15 mouse cellular contexts compared by ENCODE assay signal in the genomic region with DNA sequence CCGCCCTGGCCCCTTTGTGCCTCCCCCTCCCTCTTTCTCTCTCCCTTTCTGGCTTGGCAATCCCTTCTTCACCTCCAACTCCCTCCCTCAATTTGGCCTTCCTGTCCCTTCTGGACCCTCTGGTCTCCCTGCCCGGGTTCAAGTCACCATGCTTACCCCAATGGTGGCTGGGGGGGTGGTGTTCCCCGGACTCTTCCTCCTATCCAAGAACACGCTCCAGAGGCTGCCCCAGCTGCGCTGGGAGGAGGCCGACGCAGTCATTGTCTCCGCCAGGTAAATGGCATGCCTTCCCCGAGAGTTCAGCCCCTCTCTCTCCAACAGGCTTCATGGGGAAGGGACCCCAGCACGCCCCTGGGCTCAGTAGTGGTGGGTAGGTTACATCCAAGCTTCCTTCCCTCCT. TPM values are rescaled to one million over a fixed set of nuclear protein-coding genes. Genes with fewer than 3 reads are reported as not detected.
DNase-seq lines count a peak whose midpoint lies in the region; ATAC-seq and TF ChIP-seq lines count a peak whose summit lies in the region.
"Had no signal": no experiment of that assay in that cellular context is flagged by ENCODE, and none has a peak within 500 bp of the region (broad histone marks: within the 10 kb centered on the region; RNA-seq: fewer than 3 reads in every experiment).

No protein-coding gene starts in this region.

- no peaks in the 10 kb centered on the region for H3K27me3 ChIP-seq in cerebellum, adult 2 months (ENCODE audit: control insufficient read depth, insufficient read depth, low read length)
- H3K27me3 ChIP-seq in hindbrain, embryonic 11.5 days (ENCODE audit: control insufficient read depth, insufficient read depth, low read length): no peaks in the 10 kb centered on the region; the same call in 1 of the 2 replicates
- H3K27me3 ChIP-seq in midbrain, embryonic 16.5 days (ENCODE audit: control insufficient read depth, insufficient read depth, low read depth, low read length): no peaks in the 10 kb centered on the region

- DNase-seq in cerebellum, adult 2 months: peak in 1 of 2 experiments; percentile 62
- no peak for DNase-seq in cerebellum, postnatal 4 days (ENCODE audit: low spot score in 2 of 2)
- peak; percentile 35 for DNase-seq in hindbrain, embryonic 11.5 days (ENCODE audit: low spot score)
- DNase-seq in kidney, adult 9 months: no peak
- DNase-seq in Muller cell, postnatal 12 days (ENCODE audit: inconsistent ontology term): no peak
- DNase-seq in layer of hippocampus, postnatal 25 days (ENCODE audit: extremely low spot score in 1 of 2, low spot score in 1 of 2): no peak
- DNase-seq: lung, embryonic 14.5 days had no signal

- H3K9ac ChIP-seq in hindbrain, embryonic 11.5 days (ENCODE audit: low read depth, low read length): peak overlapping the region; percentile 76
- peak overlapping the region; percentile 96 for H3K9ac ChIP-seq in midbrain, embryonic 16.5 days (ENCODE audit: low read depth, low read length)
- H3K9ac ChIP-seq: embryonic facial prominence, embryonic 15.5 days had no signal

- 3% methylated on average over 10 of the region's 10 CpGs for WGBS in cerebellum, adult 2 months
- 9% methylated on average over 10 of the region's 10 CpGs for WGBS in hindbrain, embryonic 11.5 days
- 5% methylated on average over 10 of the region's 10 CpGs for WGBS in midbrain, embryonic 16.5 days

- no peaks in the 10 kb centered on the region for H3K36me3 ChIP-seq in hindbrain, embryonic 11.5 days (ENCODE audit: control insufficient read depth, insufficient read depth, low read length)
- H3K36me3 ChIP-seq in midbrain, embryonic 16.5 days (ENCODE audit: control insufficient read depth, insufficient read depth, low read length): no peaks in the 10 kb centered on the region; the same call in 1 of the 2 replicates
- H3K36me3 ChIP-seq: embryonic facial prominence, embryonic 15.5 days; limb, embryonic 13.5 days had no signal

- peak overlapping the region; percentile 66 for H3K4me3 ChIP-seq in cerebellum, adult 2 months (replicated peaks; ENCODE audit: insufficient read depth, low read depth, low read length)
- peak overlapping the region; percentile 91 for H3K4me3 ChIP-seq in cortical plate, adult 2 months (ENCODE audit: insufficient read depth, low read length)
- H3K4me3 ChIP-seq in hindbrain, embryonic 11.5 days (ENCODE audit: low read depth, low read length): peak overlapping the region; percentile 56
- peak overlapping the region; percentile 78 for H3K4me3 ChIP-seq in midbrain, embryonic 16.5 days (ENCODE audit: low read depth, low read length)

- H3K4me2 ChIP-seq in hindbrain, embryonic 11.5 days (replicated peaks; ENCODE audit: low read depth, low read length): peak overlapping the region; percentile 83
- H3K4me2 ChIP-seq in midbrain, embryonic 16.5 days (ENCODE audit: low read length): peak overlapping the region; percentile 82

- no peak for TF ChIP-seq POLR2A in cerebellum, adult 2 months (IDR thresholded peaks at IDR 0.05; ENCODE audit: borderline replicate concordance, insufficient read depth, low read length)
- TF ChIP-seq POLR2A in cortical plate, adult 2 months (IDR thresholded peaks at IDR 0.05; ENCODE audit: extremely low read depth, insufficient read depth, low read length): no peak

- no peaks in the 10 kb centered on the region for H3K9me3 ChIP-seq in hindbrain, embryonic 11.5 days (ENCODE audit: control insufficient read depth, low read length)
- H3K9me3 ChIP-seq in midbrain, embryonic 16.5 days (replicated peaks; ENCODE audit: control insufficient read depth, low read length, poor library complexity, severe bottlenecking): no peaks in the 10 kb centered on the region
- H3K9me3 ChIP-seq: embryonic facial prominence, embryonic 15.5 days; limb, embryonic 13.5 days had no signal

- ATAC-seq in hindbrain, embryonic 11.5 days (ENCODE audit: low FRiP score): peak; percentile 15; the same call in 1 of the 2 replicates
- peak; percentile 23; the same call in 1 of the 2 replicates for ATAC-seq in midbrain, embryonic 16.5 days

- peak overlapping the region; percentile 20 for H3K27ac ChIP-seq in cerebellum, adult 2 months (ENCODE audit: insufficient read depth, low read length)
- no peak overlapping the region for H3K27ac ChIP-seq in cortical plate, adult 2 months (ENCODE audit: insufficient read depth, low read length)
- peak overlapping the region; percentile 79; the same call in 1 of the 2 replicates for H3K27ac ChIP-seq in hindbrain, embryonic 11.5 days (ENCODE audit: low read depth, low read length)
- peak overlapping the region; percentile 94 for H3K27ac ChIP-seq in midbrain, embryonic 16.5 days (ENCODE audit: low read length)
- H3K27ac ChIP-seq: embryonic facial prominence, embryonic 15.5 days; limb, embryonic 13.5 days had no signal

- peaks cover 35% of the 10 kb centered on the region for H3K4me1 ChIP-seq in cerebellum, adult 2 months (ENCODE audit: control insufficient read depth, insufficient read depth, low read length)
- H3K4me1 ChIP-seq in cortical plate, adult 2 months (ENCODE audit: control insufficient read depth, insufficient read depth, low read length): peaks cover 2% of the 10 kb centered on the region; the same call in 1 of the 2 replicates
- H3K4me1 ChIP-seq in hindbrain, embryonic 11.5 days (replicated peaks; ENCODE audit: control insufficient read depth, insufficient read depth, low read length): no peaks in the 10 kb centered on the region; the same call in 1 of the 2 replicates
- H3K4me1 ChIP-seq in midbrain, embryonic 16.5 days (ENCODE audit: control insufficient read depth, insufficient read depth, low read length): peaks cover 32% of the 10 kb centered on the region

- TF ChIP-seq CTCF in cerebellum, adult 2 months (IDR thresholded peaks at IDR 0.05; ENCODE audit: borderline replicate concordance, insufficient read depth, low read depth, low read length): no peak
- TF ChIP-seq CTCF in cortical plate, adult 2 months (IDR thresholded peaks at IDR 0.05; ENCODE audit: extremely low read depth, insufficient read depth, low read length): no peak

RNA-seq across cellular contexts. Expression of gene 4930451I11Rik, which starts 7.5 kb away (rescaled TPM):
- polyA plus RNA-seq in cerebellum, adult 2 months (2012; rRNA removed): not detected in 2 replicates
- polyA plus RNA-seq in cortical plate, adult 2 months (2012; rRNA removed): 0.67 TPM in 1 of 2 replicates, not detected in the other
- not detected in 2 replicates for polyA plus RNA-seq in hindbrain, embryonic 11.5 days (2014; fragmentation: Nextera tagmentation; extraction: Ambion mirVana)
- polyA plus RNA-seq in midbrain, embryonic 16.5 days (2015; fragmentation: Nextera tagmentation; extraction: Ambion mirVana): not detected in 2 replicates
- total RNA-seq in layer of hippocampus, postnatal 25 days (2021): not detected
- total RNA-seq: gastrocnemius, adult 18-20 months; MEL had no signal
- polyA plus RNA-seq: embryonic facial prominence, embryonic 15.5 days; heart, embryonic 14.5 days; intestine, embryonic 14.5 days; limb, embryonic 13.5 days; lung, embryonic 14.5 days had no signal

RNA-seq across cellular contexts. Expression of gene Doc2a, which starts 23.3 kb away (rescaled TPM):
- 9.7 and 12.1 TPM in 2 replicates for polyA plus RNA-seq in cerebellum, adult 2 months (2012; rRNA removed)
- polyA plus RNA-seq in cortical plate, adult 2 months (2012; rRNA removed): 45.9 and 52.6 TPM in 2 replicates
- 3.4 and 3.7 TPM in 2 replicates for polyA plus RNA-seq in hindbrain, embryonic 11.5 days (2014; fragmentation: Nextera tagmentation; extraction: Ambion mirVana)
- 24.2 and 35.8 TPM in 2 replicates for polyA plus RNA-seq in midbrain, embryonic 16.5 days (2015; fragmentation: Nextera tagmentation; extraction: Ambion mirVana)
- total RNA-seq in layer of hippocampus, postnatal 25 days (2021): 10 to 100 TPM; 15.6 to 16.2 TPM
- total RNA-seq: gastrocnemius, adult 18-20 months had no signal

RNA-seq across cellular contexts. Expression of gene Fam57b, which starts 26.5 kb away (rescaled TPM):
- 193 and 196 TPM in 2 replicates for polyA plus RNA-seq in cerebellum, adult 2 months (2012; rRNA removed)
- 108 and 124 TPM in 2 replicates for polyA plus RNA-seq in cortical plate, adult 2 months (2012; rRNA removed)
- 14.6 and 16.3 TPM in 2 replicates for polyA plus RNA-seq in hindbrain, embryonic 11.5 days (2014; fragmentation: Nextera tagmentation; extraction: Ambion mirVana)
- 55.0 and 61.1 TPM in 2 replicates for polyA plus RNA-seq in midbrain, embryonic 16.5 days (2015; fragmentation: Nextera tagmentation; extraction: Ambion mirVana)
- total RNA-seq in layer of hippocampus, postnatal 25 days (2021): 10 to 100 TPM; 80.3 to 95.6 TPM

RNA-seq across cellular contexts. Expression of gene Ppp4c, which starts 31.6 kb away (rescaled TPM):
- 110 and 119 TPM in 2 replicates for polyA plus RNA-seq in cerebellum, adult 2 months (2012; rRNA removed)
- polyA plus RNA-seq in cortical plate, adult 2 months (2012; rRNA removed): 75.4 and 77.7 TPM in 2 replicates
- 313 and 330 TPM in 2 replicates for polyA plus RNA-seq in hindbrain, embryonic 11.5 days (2014; fragmentation: Nextera tagmentation; extraction: Ambion mirVana)
- 155 and 182 TPM in 2 replicates for polyA plus RNA-seq in midbrain, embryonic 16.5 days (2015; fragmentation: Nextera tagmentation; extraction: Ambion mirVana)
- 10 to 100 TPM; 53.3 to 55.0 TPM for total RNA-seq in layer of hippocampus, postnatal 25 days (2021)

RNA-seq across cellular contexts. Expression of gene Hirip3, which starts 37.8 kb away (rescaled TPM):
- polyA plus RNA-seq in cerebellum, adult 2 months (2012; rRNA removed): 60.9 and 63.1 TPM in 2 replicates
- 58.5 and 69.2 TPM in 2 replicates for polyA plus RNA-seq in cortical plate, adult 2 months (2012; rRNA removed)
- polyA plus RNA-seq in hindbrain, embryonic 11.5 days (2014; fragmentation: Nextera tagmentation; extraction: Ambion mirVana): 22.0 and 25.2 TPM in 2 replicates
- polyA plus RNA-seq in midbrain, embryonic 16.5 days (2015; fragmentation: Nextera tagmentation; extraction: Ambion mirVana): 19.8 and 20.0 TPM in 2 replicates
- 10 to 100 TPM; 19.5 to 31.1 TPM for total RNA-seq in layer of hippocampus, postnatal 25 days (2021)
